ENCODE assay signal across 14 mouse cellular contexts in genomic region chr11:102837385-102837784, GRCm38 (mm10). TPM values are rescaled to one million over a fixed set of nuclear protein-coding genes. Genes with fewer than 3 reads are reported as not detected.
"Had no signal": no experiment of that assay in that cellular context is flagged by ENCODE, and none has a peak within 500 bp of the region (broad histone marks: within the 10 kb centered on the region; RNA-seq: fewer than 3 reads in every experiment).

No protein-coding gene starts in this region.

- H3K27me3 ChIP-seq: liver, embryonic 15.5 days; midbrain, embryonic 15.5 days had no signal

- H3K4me1 ChIP-seq: liver, embryonic 15.5 days; midbrain, embryonic 15.5 days had no signal

- ATAC-seq: midbrain, embryonic 15.5 days had no signal

- H3K27ac ChIP-seq: left cerebral cortex, adult 2 months; limb, embryonic 10.5 days; liver, embryonic 15.5 days; midbrain, embryonic 15.5 days had no signal

- H3K4me2 ChIP-seq: liver, embryonic 11.5 days; liver, embryonic 15.5 days; midbrain, embryonic 15.5 days had no signal

- H3K4me3 ChIP-seq: left cerebral cortex, adult 2 months; limb, embryonic 10.5 days; liver, embryonic 15.5 days; midbrain, embryonic 15.5 days had no signal

- DNase-seq: kidney, adult 8-10 months; right cerebral cortex, postnatal 14 days; thymus, adult 18-20 months; thymus, postnatal 14 days had no signal

- H3K9me3 ChIP-seq: limb, embryonic 10.5 days; liver, embryonic 15.5 days; midbrain, embryonic 15.5 days had no signal

- H3K9ac ChIP-seq: liver, embryonic 15.5 days; midbrain, embryonic 15.5 days had no signal

RNA-seq across cellular contexts. Expression of gene Higd1b, which starts 1.7 kb away (rescaled TPM):
- total RNA-seq: megakaryocyte progenitor cell, adult 5-6 weeks had no signal
- polyA plus RNA-seq: limb, embryonic 10.5 days; liver, embryonic 11.5 days; liver, embryonic 15.5 days; small intestine, adult 2 months had no signal

RNA-seq across cellular contexts. Expression of gene Gjc1, which starts 17.9 kb away (rescaled TPM):
- total RNA-seq: megakaryocyte progenitor cell, adult 5-6 weeks had no signal

RNA-seq across cellular contexts. Expression of gene Ccdc103, which starts 43.6 kb away (rescaled TPM):
- polyA plus RNA-seq: small intestine, adult 2 months had no signal

RNA-seq across cellular contexts. Expression of gene Fam187a, which starts 47.6 kb away (rescaled TPM):
- total RNA-seq: left cerebral cortex, adult 2 months; megakaryocyte progenitor cell, adult 5-6 weeks had no signal
- polyA plus RNA-seq: kidney, embryonic 16.5 days; limb, embryonic 10.5 days; limb, embryonic 14.5 days; liver, embryonic 11.5 days; liver, embryonic 15.5 days; midbrain, embryonic 15.5 days; neural tube, embryonic 14.5 days; small intestine, adult 2 months had no signal
